Mouse (Mus musculus): ENCODE data around the gene Kcnj4. TPM values are rescaled to one million over a fixed set of nuclear protein-coding genes. Genes with fewer than 3 reads are reported as not detected.
A peak's percentile ranks its signal among the peaks of the same experiment; 100 is the strongest.

Gene Kcnj4
- polyA plus RNA-seq, 1 experiment from 2014 or later, result not detected

GRCm38 (mm10) chr15:79442961-79443518 lies 62.0 kb downstream of the Kcnj4 start:
- Histone ChIP-seq H3K4me1 (peaks cover 56% of the 10 kb centered on the region), H3K9me3 (replicated peaks) (no peaks in the 10 kb centered on the region), H3K4me3 (no peak overlapping the region), H3K9ac (no peak overlapping the region), H3K36me3 (peaks cover 7% of the 10 kb centered on the region; the same call in 1 of the 2 replicates), H3K4me2 (no peak overlapping the region), H3K27ac (no peak overlapping the region), H3K27me3 (replicated peaks) (peaks cover 16% of the 10 kb centered on the region)
- WGBS (ENCODE audit: insufficient replicate concordance), result 84% methylated on average over 9 of the region's 9 CpGs
- no peak for ATAC-seq

DNA sequence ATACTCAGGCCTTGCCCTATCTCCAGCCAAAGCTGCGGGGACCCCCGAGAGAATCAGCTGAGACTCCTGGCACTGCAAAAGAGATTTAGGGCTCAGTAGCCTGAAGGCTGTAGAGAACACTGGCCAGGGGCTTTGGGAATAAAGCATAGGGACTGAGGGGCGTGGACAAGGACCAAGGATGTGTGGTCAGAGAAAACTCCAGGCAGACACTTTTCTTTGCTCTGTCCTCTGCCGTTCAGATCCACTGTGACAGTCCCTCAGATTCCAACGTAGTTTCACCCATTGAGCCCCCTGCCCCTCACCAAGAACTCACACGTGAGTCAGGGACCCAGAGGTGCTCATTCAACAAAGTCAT lies 62.8 kb downstream of the Kcnj4 start:
- peak overlapping the region; percentile 89 for H3K4me2 ChIP-seq
- 13% methylated on average over 6 of the region's 6 CpGs for WGBS (ENCODE audit: insufficient replicate concordance)
- H3K4me3 ChIP-seq, result peak overlapping the region; percentile 76
- peak overlapping the region; percentile 79; the same call in 1 of the 2 replicates for H3K27ac ChIP-seq
- peaks cover 15% of the 10 kb centered on the region for H3K36me3 ChIP-seq
- ATAC-seq, result no peak
- H3K9me3 ChIP-seq (replicated peaks), result no peaks in the 10 kb centered on the region
- peaks cover 63% of the 10 kb centered on the region for H3K4me1 ChIP-seq
- H3K27me3 ChIP-seq (replicated peaks), result peaks cover 16% of the 10 kb centered on the region
- H3K9ac ChIP-seq, result peak overlapping the region; percentile 76

GRCm38 (mm10) chr15:79441331-79442256 lies 63.4 kb downstream of the Kcnj4 start:
- H3K36me3 ChIP-seq, result peaks cover 20% of the 10 kb centered on the region
- peak; percentile 57 for ATAC-seq
- peaks cover 69% of the 10 kb centered on the region for H3K4me1 ChIP-seq
- WGBS (ENCODE audit: insufficient replicate concordance), result 1% methylated on average over 82 of the region's 107 CpGs
- H3K4me2 ChIP-seq, result peak overlapping the region; percentile 89
- H3K4me3 ChIP-seq, result peak overlapping the region; percentile 76
- no peaks in the 10 kb centered on the region for H3K9me3 ChIP-seq (replicated peaks)
- peak overlapping the region; percentile 79 for H3K27ac ChIP-seq
- peak overlapping the region; percentile 76 for H3K9ac ChIP-seq
- peaks cover 16% of the 10 kb centered on the region for H3K27me3 ChIP-seq (replicated peaks)

DNA sequence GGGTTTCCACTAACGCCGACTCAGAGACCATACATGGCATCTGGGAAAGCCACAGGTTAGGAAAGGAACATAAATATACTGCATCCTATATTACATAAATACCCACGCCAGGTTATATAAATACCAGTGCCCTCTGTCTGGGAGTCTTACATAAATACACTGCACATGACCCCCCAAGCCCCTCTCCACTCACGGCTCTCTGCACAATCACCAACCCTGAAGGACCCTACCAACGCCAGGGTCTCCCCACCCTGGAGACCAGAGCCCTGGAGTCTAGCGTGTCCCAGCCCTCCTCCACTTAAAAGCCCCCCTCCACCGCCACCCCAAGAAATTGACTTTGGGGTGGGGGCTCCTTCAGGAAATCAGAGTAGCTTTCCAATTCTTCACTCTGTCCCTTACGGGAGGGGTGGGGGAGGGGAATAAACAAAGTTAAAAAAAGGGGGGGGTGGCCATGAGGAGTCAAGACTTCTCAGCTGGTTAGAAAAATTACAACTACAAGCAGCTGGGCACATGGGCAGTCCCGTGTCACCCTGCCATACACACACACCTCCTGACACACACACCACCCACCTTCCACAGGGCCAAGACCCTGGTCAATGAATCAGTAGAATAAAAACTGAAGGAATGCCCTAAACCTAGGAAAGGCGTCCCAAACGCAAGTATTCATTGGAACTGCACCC lies 64.2 kb downstream of the Kcnj4 start:
- Histone ChIP-seq H3K27me3 (replicated peaks) (peaks cover 16% of the 10 kb centered on the region), H3K4me3 (peak overlapping the region; percentile 76), H3K4me1 (peaks cover 77% of the 10 kb centered on the region), H3K4me2 (peak overlapping the region; percentile 89), H3K36me3 (peaks cover 24% of the 10 kb centered on the region), H3K9ac (peak overlapping the region; percentile 76), H3K27ac (peak overlapping the region; percentile 79), H3K9me3 (replicated peaks) (no peaks in the 10 kb centered on the region)
- ATAC-seq, result no peak
- 30% methylated on average over 11 of the region's 11 CpGs for WGBS (ENCODE audit: insufficient replicate concordance)

- H3K36me3 ChIP-seq, result peaks cover 25% of the 10 kb centered on the region
- H3K9me3 ChIP-seq (replicated peaks), result no peaks in the 10 kb centered on the region
- no peak for ATAC-seq
- 56% methylated on average over 4 of the region's 4 CpGs for WGBS (ENCODE audit: insufficient replicate concordance)
- H3K27me3 ChIP-seq (replicated peaks), result peaks cover 16% of the 10 kb centered on the region
- H3K4me2 ChIP-seq, result peak overlapping the region; percentile 89
- peak overlapping the region; percentile 76; the same call in 1 of the 2 replicates for H3K4me3 ChIP-seq
- H3K27ac ChIP-seq, result no peak overlapping the region; the same call in 1 of the 2 replicates
- no peak overlapping the region; the same call in 1 of the 2 replicates for H3K9ac ChIP-seq
- peaks cover 81% of the 10 kb centered on the region for H3K4me1 ChIP-seq
Observed at GRCm38 (mm10) chr15:79440223-79440622, 64.8 kb downstream of the Kcnj4 start.

- Histone ChIP-seq H3K4me3 (no peak overlapping the region), H3K27ac (no peak overlapping the region), H3K36me3 (peaks cover 26% of the 10 kb centered on the region), H3K4me2 (no peak overlapping the region), H3K27me3 (replicated peaks) (peaks cover 16% of the 10 kb centered on the region), H3K4me1 (peaks cover 77% of the 10 kb centered on the region), H3K9me3 (replicated peaks) (no peaks in the 10 kb centered on the region), H3K9ac (no peak overlapping the region)
- no peak for ATAC-seq
- 71% methylated on average over 4 of the region's 4 CpGs for WGBS (ENCODE audit: insufficient replicate concordance)
Observed at GRCm38 (mm10) chr15:79439386-79439785, 65.7 kb downstream of the Kcnj4 start.

GRCm38 (mm10) chr15:79438816-79439215 lies 66.2 kb downstream of the Kcnj4 start:
- Histone ChIP-seq H3K4me1 (peaks cover 72% of the 10 kb centered on the region), H3K9ac (no peak overlapping the region), H3K27ac (no peak overlapping the region), H3K4me3 (no peak overlapping the region), H3K36me3 (peaks cover 32% of the 10 kb centered on the region), H3K9me3 (replicated peaks) (no peaks in the 10 kb centered on the region), H3K4me2 (no peak overlapping the region), H3K27me3 (replicated peaks) (peaks cover 16% of the 10 kb centered on the region)
- ATAC-seq, result no peak
- 80% methylated on average over 8 of the region's 8 CpGs for WGBS (ENCODE audit: insufficient replicate concordance)

DNA sequence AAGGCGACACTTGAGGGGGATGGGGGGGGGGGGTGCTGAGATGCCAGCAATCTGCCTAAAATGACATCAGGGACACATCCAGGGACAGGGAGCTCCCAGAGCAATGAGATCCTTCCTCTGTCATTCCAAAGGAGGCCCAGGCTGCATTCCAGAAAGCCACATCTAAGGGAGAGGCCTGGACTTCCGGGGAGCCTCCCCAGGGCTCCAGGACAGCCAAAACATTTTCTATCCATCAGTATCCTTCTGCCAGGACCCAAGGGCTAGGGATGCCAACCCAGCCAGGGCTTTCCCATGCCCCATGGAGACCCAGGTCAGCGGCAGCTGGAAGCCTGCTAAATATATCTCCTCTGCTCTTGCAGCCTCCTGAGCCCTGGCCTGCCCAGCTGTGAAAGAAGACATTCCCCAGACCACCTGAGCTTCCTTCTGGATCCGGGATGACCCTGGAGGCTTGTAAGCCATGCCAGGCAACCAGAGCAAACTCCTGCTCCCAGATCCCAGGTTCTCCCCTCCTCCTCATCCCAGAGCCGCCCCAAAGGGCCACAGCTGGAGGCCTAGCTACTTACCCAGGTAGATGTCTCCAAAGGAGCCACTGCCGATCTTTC lies 66.7 kb downstream of the Kcnj4 start:
- no peak for ATAC-seq
- peaks cover 16% of the 10 kb centered on the region for H3K27me3 ChIP-seq (replicated peaks)
- H3K36me3 ChIP-seq, result peaks cover 33% of the 10 kb centered on the region
- H3K27ac ChIP-seq, result no peak overlapping the region
- H3K9me3 ChIP-seq (replicated peaks), result no peaks in the 10 kb centered on the region
- H3K9ac ChIP-seq, result no peak overlapping the region
- peaks cover 71% of the 10 kb centered on the region for H3K4me1 ChIP-seq
- no peak overlapping the region for H3K4me2 ChIP-seq
- 68% methylated on average over 6 of the region's 6 CpGs for WGBS (ENCODE audit: insufficient replicate concordance)
- no peak overlapping the region for H3K4me3 ChIP-seq

DNA sequence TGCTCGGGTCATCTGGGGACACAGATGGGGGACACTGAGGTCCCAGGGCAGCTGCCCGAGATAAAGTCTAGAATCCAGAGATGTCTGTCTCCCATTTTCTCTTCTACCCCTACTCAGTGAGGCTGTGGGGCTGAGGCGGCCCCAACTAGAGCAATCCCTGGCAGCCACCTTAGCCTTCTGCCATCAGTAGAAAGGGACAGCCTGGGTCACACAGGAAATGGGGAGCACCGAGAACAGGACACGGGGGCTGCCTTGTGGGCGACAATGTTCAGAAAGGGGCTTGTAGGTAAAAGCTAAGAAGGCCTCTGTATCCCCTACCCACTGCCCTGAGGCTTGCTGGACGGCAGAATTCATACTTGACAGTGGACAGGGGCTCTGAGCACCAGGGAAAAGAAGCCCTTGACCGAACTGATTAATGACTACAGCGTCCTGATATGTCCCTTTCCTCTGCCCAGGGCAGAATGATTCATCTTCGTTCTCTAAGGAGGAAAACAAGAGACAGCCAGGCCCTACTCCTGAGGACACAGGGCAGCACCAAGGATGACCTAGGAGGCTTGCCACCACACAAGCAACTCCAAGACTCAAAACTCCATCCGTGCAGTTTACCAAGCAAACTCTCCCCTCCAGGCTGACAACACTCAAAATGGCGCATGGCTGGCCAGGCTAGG lies 67.4 kb downstream of the Kcnj4 start:
- ATAC-seq, result no peak
- H3K4me3 ChIP-seq, result no peak overlapping the region

GRCm38 (mm10) chr15:79436481-79436921 lies 68.5 kb downstream of the Kcnj4 start:
- no peak overlapping the region for H3K4me2 ChIP-seq
- H3K9ac ChIP-seq, result no peak overlapping the region
- H3K36me3 ChIP-seq, result peaks cover 34% of the 10 kb centered on the region
- H3K4me3 ChIP-seq, result no peak overlapping the region
- ATAC-seq, result no peak
- no peak overlapping the region; the same call in 1 of the 2 replicates for H3K27ac ChIP-seq
- H3K27me3 ChIP-seq (replicated peaks), result peaks cover 4% of the 10 kb centered on the region; the same call in 1 of the 2 replicates
- WGBS (ENCODE audit: insufficient replicate concordance), result 63% methylated on average over 7 of the region's 7 CpGs
- no peaks in the 10 kb centered on the region for H3K9me3 ChIP-seq (replicated peaks)
- H3K4me1 ChIP-seq, result peaks cover 84% of the 10 kb centered on the region

More for the DNA sequence above, 67.4 kb downstream of the Kcnj4 start:
- H3K36me3 ChIP-seq, result peaks cover 33% of the 10 kb centered on the region
- H3K27ac ChIP-seq, result no peak overlapping the region
- H3K9me3 ChIP-seq (replicated peaks), result no peaks in the 10 kb centered on the region
- no peak overlapping the region for H3K4me2 ChIP-seq
- H3K4me1 ChIP-seq, result peaks cover 77% of the 10 kb centered on the region
- WGBS (ENCODE audit: insufficient replicate concordance), result 69% methylated on average over 12 of the region's 12 CpGs
- no peak overlapping the region for H3K9ac ChIP-seq
- H3K27me3 ChIP-seq (replicated peaks), result peaks cover 11% of the 10 kb centered on the region

- WGBS (ENCODE audit: insufficient replicate concordance), result 22% methylated on average over 7 of the region's 7 CpGs
- Histone ChIP-seq H3K27ac (peak overlapping the region; percentile 61), H3K9ac (no peak overlapping the region), H3K4me3 (no peak overlapping the region), H3K4me1 (peaks cover 76% of the 10 kb centered on the region), H3K4me2 (peak overlapping the region; percentile 17; the same call in 1 of the 2 replicates), H3K36me3 (peaks cover 46% of the 10 kb centered on the region), H3K9me3 (replicated peaks) (no peaks in the 10 kb centered on the region), H3K27me3 (replicated peaks) (no peaks in the 10 kb centered on the region)
- ATAC-seq, result 0 out of 2 replicates have a peak, but pooled peaks have one; percentile 38
Observed at GRCm38 (mm10) chr15:79435191-79435671, 69.8 kb downstream of the Kcnj4 start.
